Mouse (Mus musculus): ENCODE data around the gene Nisch. TPM values are rescaled to one million over a fixed set of nuclear protein-coding genes. Genes with fewer than 3 reads are reported as not detected.

Nisch gene
- total and polyA plus RNA-seq, 3 experiments = 46.3 to 180 (median 85.2) TPM

DNA sequence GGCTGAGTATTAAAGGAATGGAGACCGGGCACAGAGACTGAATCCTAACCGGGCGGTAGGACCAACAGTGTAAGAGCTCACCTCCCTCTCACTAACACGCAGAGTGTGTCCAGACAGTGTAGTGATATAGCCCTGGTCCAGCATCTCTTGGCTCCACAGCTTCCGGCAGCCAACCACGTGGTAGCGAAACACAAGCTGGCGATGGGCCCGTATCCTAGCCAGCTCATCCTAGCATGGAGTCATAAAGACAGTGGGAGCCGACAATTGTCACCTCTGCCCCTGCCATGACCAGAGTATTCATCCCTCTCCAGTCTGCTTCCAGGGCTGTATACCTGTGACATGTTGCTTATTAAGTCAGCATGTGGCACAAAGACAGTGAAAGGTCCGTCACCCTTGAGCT lies 71.1 kb downstream of the Nisch start:
- Histone ChIP-seq H3K36me3 (replicated peaks in 1 of 2; ENCODE audit: control insufficient read depth in 1 of 2, insufficient read depth in 1 of 2, low read length in 1 of 2) (peaks cover 12 to 92% of the 10 kb centered on the region in 2 experiments), H3K79me2 (replicated peaks; ENCODE audit: control insufficient read depth, extremely low read depth, insufficient read depth, poor library complexity, severe bottlenecking) (no peaks in the 10 kb centered on the region), H3K4me3 (replicated peaks in 1 of 3; ENCODE audit: low read depth in 2 of 3, low read length in 2 of 3, poor library complexity in 1 of 3) (no peak overlapping the region), H3K27me3 (replicated peaks) (no peaks in the 10 kb centered on the region), H3K4me2 (ENCODE audit: insufficient read depth, low read depth, poor library complexity, severe bottlenecking) (no peak overlapping the region), H3K9me3 (replicated peaks; ENCODE audit: low read length) (peaks cover 9% of the 10 kb centered on the region), H3K4me1 (ENCODE audit: control insufficient read depth in 1 of 2, insufficient read depth in 2 of 2) (no peaks in the 10 kb centered on the region), H3K9ac (ENCODE audit: insufficient read depth, low read depth) (no peak overlapping the region), H3K27ac (ENCODE audit: insufficient read depth, low read depth) (no peak overlapping the region)
- in situ Hi-C loops (cut with MboI; ENCODE audit: low pct_ligation_motif_present, low pct_unique_long_range_greater_than_20kb, low sequenced_read_pairs) (no loop called here), dilution Hi-C loops (cut with MboI; ENCODE audit: extremely low pct_ligation_motif_present, extremely low pct_unique_long_range_greater_than_20kb, low sequenced_read_pairs) (no loop called here)
- DNase-seq (ENCODE audit: extremely low read depth) = no peak
- no peak for TF ChIP-seq UBTF (IDR thresholded peaks at IDR 0.05; ENCODE audit: low read depth, low read length)
- no peak for TF ChIP-seq BHLHE40 (IDR thresholded peaks at IDR 0.05; ENCODE audit: low read depth, low read length)
- no peak for TF ChIP-seq USF1 (IDR thresholded peaks at IDR 0.05; ENCODE audit: low read depth, low read length)
- TF ChIP-seq ZNF384 (IDR thresholded peaks at IDR 0.05; ENCODE audit: low read depth, low read length) = no peak
- no peak for TF ChIP-seq RAD21 (IDR thresholded peaks at IDR 0.05; ENCODE audit: low read depth, low read length)
- no peak for TF ChIP-seq HCFC1 (IDR thresholded peaks at IDR 0.05; ENCODE audit: low read depth, low read length)
- TF ChIP-seq CHD1 (IDR thresholded peaks at IDR 0.05; ENCODE audit: low read depth, low read length) = no peak
- TF ChIP-seq EP300 (IDR thresholded peaks at IDR 0.05; ENCODE audit: low read length) = no peak
- no peak for TF ChIP-seq MXI1 (IDR thresholded peaks at IDR 0.05; ENCODE audit: low read depth, low read length)
- TF ChIP-seq MYC (IDR thresholded peaks at IDR 0.05; ENCODE audit: low read depth, low read length) = no peak
- TF ChIP-seq MEF2A (IDR thresholded peaks at IDR 0.05; ENCODE audit: borderline replicate concordance, low read depth, low read length) = no peak
- no peak for TF ChIP-seq POLR2AphosphoS2 (IDR thresholded peaks at IDR 0.05; ENCODE audit: low read depth, low read length)
- no peak for TF ChIP-seq TCF12 (IDR thresholded peaks at IDR 0.05; ENCODE audit: low read depth, low read length)
- TF ChIP-seq NRF1 (IDR thresholded peaks at IDR 0.05; ENCODE audit: low read depth, low read length) = no peak
- TF ChIP-seq USF2 (conservative IDR thresholded peaks at IDR 0.05; ENCODE audit: low read depth, low read length) = no peak
- TF ChIP-seq ZKSCAN1 (IDR thresholded peaks at IDR 0.05; ENCODE audit: borderline replicate concordance, low read depth, low read length) = no peak
- no peak for TF ChIP-seq E2F4 (IDR thresholded peaks at IDR 0.05; ENCODE audit: insufficient replicate concordance, low read depth, low read length)
- no peak for TF ChIP-seq PAX5 (IDR thresholded peaks at IDR 0.05; ENCODE audit: low read length)

DNA sequence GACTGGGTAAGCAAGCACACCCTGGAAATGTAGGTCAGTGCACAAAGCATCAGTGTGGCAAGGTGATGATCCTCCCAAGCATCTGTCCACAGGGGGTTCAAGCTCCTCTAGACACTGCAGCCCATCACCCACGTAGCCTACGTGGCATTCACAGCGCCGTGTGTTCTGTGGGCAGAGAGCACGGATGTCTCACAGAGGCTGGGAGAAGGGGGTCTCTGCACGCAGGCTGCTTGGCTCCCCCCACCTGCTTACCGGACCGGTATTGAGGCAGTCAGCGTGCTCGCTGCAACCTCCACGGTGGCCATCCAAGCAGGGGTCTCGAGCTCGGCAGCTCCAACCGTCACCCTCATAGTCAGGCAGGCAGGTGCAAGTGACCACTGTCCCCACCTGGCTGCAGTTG lies 75.7 kb downstream of the Nisch start:
- in situ Hi-C loops (cut with MboI; ENCODE audit: low pct_ligation_motif_present, low pct_unique_long_range_greater_than_20kb, low sequenced_read_pairs) (no loop called here), dilution Hi-C loops (cut with MboI; ENCODE audit: extremely low pct_ligation_motif_present, extremely low pct_unique_long_range_greater_than_20kb, low sequenced_read_pairs) (no loop called here)
- Histone ChIP-seq H3K9ac (ENCODE audit: insufficient read depth, low read depth) (no peak overlapping the region), H3K27ac (ENCODE audit: insufficient read depth, low read depth) (no peak overlapping the region), H3K4me3 (replicated peaks in 1 of 3; ENCODE audit: low read depth in 2 of 3, low read length in 2 of 3, poor library complexity in 1 of 3) (no peak overlapping the region), H3K27me3 (replicated peaks) (no peaks in the 10 kb centered on the region), H3K79me2 (replicated peaks; ENCODE audit: control insufficient read depth, extremely low read depth, insufficient read depth, poor library complexity, severe bottlenecking) (no peaks in the 10 kb centered on the region), H3K4me1 (ENCODE audit: control insufficient read depth in 1 of 2, insufficient read depth in 2 of 2) (peaks cover 0 to 3% of the 10 kb centered on the region in 2 experiments; a peak in 2 of 4 replicates), H3K36me3 (replicated peaks in 1 of 2; ENCODE audit: control insufficient read depth in 1 of 2, insufficient read depth in 1 of 2, low read length in 1 of 2) (peaks cover 24 to 90% of the 10 kb centered on the region in 2 experiments), H3K9me3 (replicated peaks; ENCODE audit: low read length) (peaks cover 9% of the 10 kb centered on the region), H3K4me2 (ENCODE audit: insufficient read depth, low read depth, poor library complexity, severe bottlenecking) (no peak overlapping the region)
- TF ChIP-seq ZC3H11A (IDR thresholded peaks at IDR 0.05; ENCODE audit: low read depth, low read length) = no peak
- DNase-seq (ENCODE audit: extremely low read depth) = no peak
